Mouse (Mus musculus): Measurements from ENCODE around the gene Olfr1221. TPM values are rescaled to one million over a fixed set of nuclear protein-coding genes. Genes with fewer than 3 reads are reported as not detected.

The Olfr1221 gene
- polyA plus RNA-seq, 1 experiment from 2014 or later = not detected

Other genes starting within 250 kb of the Olfr1221 start
- not detected in 2 replicates for gene Olfr1208, start 215.0 kb downstream of the Olfr1221 start, polyA plus RNA-seq (2015; fragmentation: Nextera tagmentation; extraction: Ambion mirVana)
- gene Olfr1209, start 202.1 kb downstream of the Olfr1221 start, polyA plus RNA-seq (2015; fragmentation: Nextera tagmentation; extraction: Ambion mirVana) = not detected in 2 replicates
- not detected in 2 replicates for gene Olfr1211, start 179.2 kb downstream of the Olfr1221 start, polyA plus RNA-seq (2015; fragmentation: Nextera tagmentation; extraction: Ambion mirVana)
- not detected in 2 replicates for gene Olfr1212, start 163.3 kb downstream of the Olfr1221 start, polyA plus RNA-seq (2015; fragmentation: Nextera tagmentation; extraction: Ambion mirVana)
- gene Gm13762, start 137.0 kb downstream of the Olfr1221 start, polyA plus RNA-seq (2015; fragmentation: Nextera tagmentation; extraction: Ambion mirVana) = not detected in 2 replicates
- not detected in 2 replicates for gene Olfr1214, start 124.6 kb downstream of the Olfr1221 start, polyA plus RNA-seq (2015; fragmentation: Nextera tagmentation; extraction: Ambion mirVana)
- gene Olfr1215, start 110.3 kb downstream of the Olfr1221 start, polyA plus RNA-seq (2015; fragmentation: Nextera tagmentation; extraction: Ambion mirVana) = not detected in 2 replicates
- gene Olfr1216, start 98.9 kb downstream of the Olfr1221 start, polyA plus RNA-seq (2015; fragmentation: Nextera tagmentation; extraction: Ambion mirVana) = not detected in 2 replicates
- not detected in 2 replicates for gene Olfr1217, start 85.2 kb downstream of the Olfr1221 start, polyA plus RNA-seq (2015; fragmentation: Nextera tagmentation; extraction: Ambion mirVana)
- gene Olfr1218, start 56.1 kb downstream of the Olfr1221 start, polyA plus RNA-seq (2015; fragmentation: Nextera tagmentation; extraction: Ambion mirVana) = not detected in 2 replicates
- not detected in 2 replicates for gene Olfr1219, start 33.8 kb downstream of the Olfr1221 start, polyA plus RNA-seq (2015; fragmentation: Nextera tagmentation; extraction: Ambion mirVana)
- gene Olfr1220, start 10.4 kb downstream of the Olfr1221 start, polyA plus RNA-seq (2015; fragmentation: Nextera tagmentation; extraction: Ambion mirVana) = not detected in 2 replicates
- gene Olfr1222, start 15.8 kb upstream of the Olfr1221 start, polyA plus RNA-seq (2015; fragmentation: Nextera tagmentation; extraction: Ambion mirVana) = not detected in 2 replicates
- gene Olfr1223, start 34.3 kb upstream of the Olfr1221 start, polyA plus RNA-seq (2015; fragmentation: Nextera tagmentation; extraction: Ambion mirVana) = not detected in 2 replicates
- not detected in 2 replicates for gene Olfr1224-ps1, start 46.8 kb upstream of the Olfr1221 start, polyA plus RNA-seq (2015; fragmentation: Nextera tagmentation; extraction: Ambion mirVana)
- not detected in 2 replicates for gene Olfr1225, start 57.4 kb upstream of the Olfr1221 start, polyA plus RNA-seq (2015; fragmentation: Nextera tagmentation; extraction: Ambion mirVana)
- not detected in 2 replicates for gene Olfr1226, start 82.8 kb upstream of the Olfr1221 start, polyA plus RNA-seq (2015; fragmentation: Nextera tagmentation; extraction: Ambion mirVana)
- not detected in 2 replicates for gene Olfr1228, start 136.8 kb upstream of the Olfr1221 start, polyA plus RNA-seq (2015; fragmentation: Nextera tagmentation; extraction: Ambion mirVana)
- gene Olfr1229, start 170.7 kb upstream of the Olfr1221 start, polyA plus RNA-seq (2015; fragmentation: Nextera tagmentation; extraction: Ambion mirVana) = not detected in 2 replicates
- gene Olfr1230, start 180.0 kb upstream of the Olfr1221 start, polyA plus RNA-seq (2015; fragmentation: Nextera tagmentation; extraction: Ambion mirVana) = not detected in 2 replicates
- gene Olfr1231, start 189.8 kb upstream of the Olfr1221 start, polyA plus RNA-seq (2015; fragmentation: Nextera tagmentation; extraction: Ambion mirVana) = not detected in 2 replicates
- gene Olfr1232, start 212.4 kb upstream of the Olfr1221 start, polyA plus RNA-seq (2015; fragmentation: Nextera tagmentation; extraction: Ambion mirVana) = not detected in 2 replicates
- not detected in 2 replicates for gene Olfr1233, start 225.1 kb upstream of the Olfr1221 start, polyA plus RNA-seq (2015; fragmentation: Nextera tagmentation; extraction: Ambion mirVana)
- not detected in 2 replicates for gene Olfr1234, start 247.6 kb upstream of the Olfr1221 start, polyA plus RNA-seq (2015; fragmentation: Nextera tagmentation; extraction: Ambion mirVana)